Mouse (Mus musculus) erythroblast, embryonic 14.5 days (primary cell): Measurements from ENCODE around the gene Irf7.

Source experiments
- GATA1 ChIP-seq: IDR thresholded peaks from 2 replicates; pipeline ENCODE4 v1.6.1; 2012; ENCODE audit warnings: low read length, inconsistent platforms, mixed read lengths
- TAL1 ChIP-seq: IDR thresholded peaks from 3 replicates; pipeline ENCODE4 v1.6.1; 2012; ENCODE audit warnings: low read length, inconsistent platforms, mixed read lengths

DNA sequence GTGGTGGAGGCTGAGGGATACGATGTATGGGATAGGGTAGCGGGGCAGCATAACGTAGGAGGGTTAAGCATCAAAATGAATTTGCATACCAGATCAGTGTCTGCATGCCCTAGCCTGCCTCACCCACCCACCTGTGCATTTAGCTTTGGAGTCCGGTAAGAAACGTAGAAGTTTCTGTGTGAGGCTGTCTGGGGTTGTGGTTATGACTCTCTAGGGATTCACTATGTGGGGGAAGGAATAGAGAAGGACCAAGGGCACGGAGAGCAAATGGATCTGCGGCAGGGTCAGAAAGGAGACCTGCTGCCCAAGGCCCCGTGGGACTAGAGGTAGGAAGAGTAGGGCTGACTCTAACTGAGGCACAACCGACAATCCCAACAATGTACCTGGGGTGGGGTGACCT is 9.1 kb upstream of the Irf7 start:
- TF ChIP-seq TAL1 (no peak), GATA1 (no peak)
